13 mouse cellular contexts compared by ENCODE assay signal in the genomic region with DNA sequence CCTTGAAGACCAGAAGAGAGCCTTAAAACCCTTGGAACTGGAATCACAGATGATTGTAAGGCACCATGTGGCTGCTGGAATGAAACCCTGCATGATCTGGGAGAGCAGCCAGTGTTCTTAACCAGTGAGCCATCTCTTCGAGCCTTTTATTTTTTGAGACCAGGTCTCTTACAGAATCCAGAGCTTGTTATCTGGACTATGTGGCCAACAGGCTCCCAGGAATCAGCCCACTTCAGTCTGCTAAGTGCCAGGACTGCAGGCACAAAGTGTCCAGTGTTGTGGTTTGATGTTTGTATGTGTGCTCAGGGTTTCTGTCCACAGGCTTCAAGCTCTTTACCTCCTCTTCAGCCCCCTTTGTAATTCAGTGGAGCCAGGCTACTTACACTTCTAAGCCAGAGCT. TPM values are rescaled to one million over a fixed set of nuclear protein-coding genes. Genes with fewer than 3 reads are reported as not detected.
DNase-seq lines count a peak whose midpoint lies in the region; ATAC-seq lines count a peak whose summit lies in the region.
"Had no signal": no experiment of that assay in that cellular context is flagged by ENCODE, and none has a peak within 500 bp of the region (broad histone marks: within the 10 kb centered on the region; RNA-seq: fewer than 3 reads in every experiment).

No protein-coding gene starts in this region.

- H3K9me3 ChIP-seq in forebrain, embryonic 16.5 days (ENCODE audit: control insufficient read depth, low read length): no peaks in the 10 kb centered on the region
- no peaks in the 10 kb centered on the region for H3K9me3 ChIP-seq in forebrain, embryonic 10.5 days
- H3K9me3 ChIP-seq in kidney, embryonic 14.5 days (ENCODE audit: control insufficient read depth, low read length): no peaks in the 10 kb centered on the region
- no peaks in the 10 kb centered on the region for H3K9me3 ChIP-seq in kidney, embryonic 16.5 days (ENCODE audit: low read length)
- H3K9me3 ChIP-seq: limb, embryonic 12.5 days had no signal

- H3K4me1 ChIP-seq in forebrain, embryonic 16.5 days (replicated peaks; ENCODE audit: control insufficient read depth, insufficient read depth, low read length): peaks cover 10% of the 10 kb centered on the region
- no peaks in the 10 kb centered on the region for H3K4me1 ChIP-seq in forebrain, embryonic 10.5 days
- H3K4me1 ChIP-seq in kidney, embryonic 14.5 days (ENCODE audit: control insufficient read depth, insufficient read depth, low read length): no peaks in the 10 kb centered on the region
- H3K4me1 ChIP-seq in kidney, embryonic 16.5 days (ENCODE audit: insufficient read depth, low read length): no peaks in the 10 kb centered on the region
- H3K4me1 ChIP-seq: limb, embryonic 12.5 days had no signal

- H3K4me2 ChIP-seq in forebrain, embryonic 16.5 days (ENCODE audit: low read length): no peak overlapping the region
- H3K4me2 ChIP-seq in kidney, embryonic 14.5 days (replicated peaks; ENCODE audit: low read depth, low read length): no peak overlapping the region
- no peak overlapping the region for H3K4me2 ChIP-seq in kidney, embryonic 16.5 days (replicated peaks; ENCODE audit: low read depth, low read length)
- H3K4me2 ChIP-seq: limb, embryonic 12.5 days had no signal

- H3K27me3 ChIP-seq in forebrain, embryonic 16.5 days (replicated peaks; ENCODE audit: control insufficient read depth, insufficient read depth, low read length): no peaks in the 10 kb centered on the region
- no peaks in the 10 kb centered on the region for H3K27me3 ChIP-seq in forebrain, embryonic 10.5 days (ENCODE audit: poor library complexity, severe bottlenecking)
- no peaks in the 10 kb centered on the region for H3K27me3 ChIP-seq in kidney, embryonic 14.5 days (ENCODE audit: control insufficient read depth, insufficient read depth, low read length)
- H3K27me3 ChIP-seq in kidney, embryonic 16.5 days (ENCODE audit: insufficient read depth, low read length): no peaks in the 10 kb centered on the region
- H3K27me3 ChIP-seq: limb, embryonic 12.5 days had no signal

- H3K9ac ChIP-seq in forebrain, embryonic 16.5 days (replicated peaks; ENCODE audit: low read depth, low read length): no peak overlapping the region
- no peak overlapping the region for H3K9ac ChIP-seq in kidney, embryonic 14.5 days (ENCODE audit: low read depth, low read length)
- no peak overlapping the region for H3K9ac ChIP-seq in kidney, embryonic 16.5 days (replicated peaks; ENCODE audit: low read length)
- H3K9ac ChIP-seq: limb, embryonic 12.5 days had no signal

- DNase-seq in forebrain, embryonic 10.5 days (ENCODE audit: extremely low spot score, low spot score): no peak
- peak; percentile 6 for DNase-seq in brain, embryonic 18.5 days (ENCODE audit: low read depth, low spot score)
- peak; percentile 58 for DNase-seq in heart, adult 8-10 months (ENCODE audit: low spot score)
- peak; percentile 60 to 69 for DNase-seq in lung, adult 18-20 months
- no peak for DNase-seq in embryo, embryonic 9.5 days (ENCODE audit: extremely low spot score)
- DNase-seq: adrenal gland, adult 8-10 months; embryo, embryonic 11 days; retina, postnatal 1 day had no signal

- peaks cover 22% of the 10 kb centered on the region for H3K36me3 ChIP-seq in forebrain, embryonic 16.5 days (ENCODE audit: control insufficient read depth, insufficient read depth)
- H3K36me3 ChIP-seq in forebrain, embryonic 10.5 days (replicated peaks): peaks cover 93% of the 10 kb centered on the region
- H3K36me3 ChIP-seq in kidney, embryonic 14.5 days (ENCODE audit: control insufficient read depth, insufficient read depth, low read length): peaks cover 87% of the 10 kb centered on the region
- peaks cover 34% of the 10 kb centered on the region for H3K36me3 ChIP-seq in kidney, embryonic 16.5 days (ENCODE audit: insufficient read depth, low read length)

- H3K4me3 ChIP-seq in forebrain, embryonic 16.5 days (replicated peaks; ENCODE audit: low read length): no peak overlapping the region
- H3K4me3 ChIP-seq in forebrain, embryonic 10.5 days: no peak overlapping the region
- H3K4me3 ChIP-seq in kidney, embryonic 14.5 days (ENCODE audit: low read length): no peak overlapping the region
- H3K4me3 ChIP-seq in kidney, embryonic 16.5 days (ENCODE audit: low read length): no peak overlapping the region
- H3K4me3 ChIP-seq: limb, embryonic 12.5 days had no signal

- peak; percentile 61 for ATAC-seq in forebrain, embryonic 16.5 days
- ATAC-seq in kidney, embryonic 14.5 days (ENCODE audit: low FRiP score, low TSS enrichment): no peak
- ATAC-seq in kidney, embryonic 16.5 days (ENCODE audit: low FRiP score, low TSS enrichment): no peak

- 45% methylated on average over 1 of the region's 1 CpGs for WGBS in forebrain, embryonic 16.5 days
- 77% methylated on average over 1 of the region's 1 CpGs for WGBS in forebrain, embryonic 10.5 days
- 87% methylated on average over 1 of the region's 1 CpGs for WGBS in kidney, embryonic 14.5 days
- 93% methylated on average over 1 of the region's 1 CpGs for WGBS in kidney, embryonic 16.5 days

- no peak overlapping the region for H3K27ac ChIP-seq in forebrain, embryonic 16.5 days (ENCODE audit: low read length)
- H3K27ac ChIP-seq in forebrain, embryonic 10.5 days: no peak overlapping the region
- H3K27ac ChIP-seq in kidney, embryonic 14.5 days (ENCODE audit: low read depth, low read length): no peak overlapping the region
- H3K27ac ChIP-seq in kidney, embryonic 16.5 days (ENCODE audit: low read length): no peak overlapping the region
- H3K27ac ChIP-seq: limb, embryonic 12.5 days; macrophage had no signal

RNA-seq across cellular contexts. Expression of gene Ints4, which starts 34.0 kb away (rescaled TPM):
- 47.6 and 55.5 TPM in 2 replicates for polyA plus RNA-seq in forebrain, embryonic 16.5 days (2015; fragmentation: Nextera tagmentation; extraction: Ambion mirVana)
- polyA plus RNA-seq in forebrain, embryonic 10.5 days (2016; fragmentation: Nextera tagmentation; extraction: Ambion mirVana): 63.3 and 69.4 TPM in 2 replicates
- 10 to 100 TPM; 46.8 to 73.9 (median 67.8) TPM for total RNA-seq in heart, adult 8-10 months (2022)
- polyA plus RNA-seq in kidney, embryonic 14.5 days (2014; fragmentation: Nextera tagmentation; extraction: Ambion mirVana): 42.4 and 61.5 TPM in 2 replicates
- 59.2 and 60.4 TPM in 2 replicates for polyA plus RNA-seq in kidney, embryonic 16.5 days (2015; fragmentation: Nextera tagmentation; extraction: Ambion mirVana)

Comparison
In these comparisons a context has a peak if more than half of its experiments do, and no peak if none do; other contexts are left out.
1. DNase-seq: peak in brain, embryonic 18.5 days (single experiment), heart, adult 8-10 months (single experiment) and lung, adult 18-20 months (2 of 2); none in forebrain, embryonic 10.5 days (single experiment) and embryo, embryonic 9.5 days (single experiment).